Mouse (Mus musculus): ENCODE measurements at regions not wholly inside any gene's neighbourhood (a gene's known extent, or its start where the extent isn't known, plus 50 kb on each side); places are given as distances from the start of the nearest gene placed in this dataset.

DNA sequence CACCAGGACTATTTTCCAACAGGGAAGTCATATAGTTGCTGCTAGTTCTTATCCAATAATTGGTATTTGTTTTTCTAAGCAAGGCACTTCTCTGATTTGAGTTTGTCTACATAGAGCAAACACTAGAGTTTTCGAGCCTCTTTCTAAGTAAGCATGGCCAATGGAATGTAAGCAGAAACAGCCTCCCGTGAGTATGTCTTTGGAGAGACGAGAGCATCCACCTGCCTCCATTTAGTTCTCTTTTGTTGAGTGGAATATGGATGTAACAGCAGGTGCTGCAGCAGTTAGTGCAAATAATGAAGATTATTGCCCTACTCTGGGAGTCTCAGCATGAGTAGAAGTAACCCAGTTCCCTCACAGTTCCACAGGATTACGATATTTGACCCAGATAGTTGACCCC is 286.3 kb downstream of the 1500009L16Rik start:
- DNase-seq (ENCODE audit: low spot score in 2 of 2) = no peak
- intact Hi-C loops (cut with DNase I) = no loop called here

DNA sequence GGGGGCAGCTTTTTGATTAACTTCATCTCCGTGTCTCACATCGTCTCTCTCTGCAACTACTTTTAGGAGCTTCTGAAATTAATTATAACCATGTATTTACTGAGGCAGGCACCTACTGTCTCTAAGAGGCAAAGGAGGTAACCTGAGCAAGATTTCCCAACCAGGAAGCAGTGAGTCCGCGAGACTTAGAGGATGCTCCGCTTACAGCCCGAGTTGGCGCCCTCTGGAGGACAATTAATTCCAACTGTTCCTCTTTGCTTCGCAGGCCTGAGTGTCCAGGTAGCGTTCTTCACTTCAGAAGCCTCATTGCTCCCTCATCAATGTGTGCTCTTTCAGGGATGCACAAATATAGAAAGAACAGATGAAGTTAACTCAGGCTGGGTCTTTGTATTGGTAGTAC is 296.7 kb downstream of the 1500009L16Rik start:
- intact Hi-C loops (cut with DNase I) = loop anchor here (5.0 kb wide), 1 partner anchor 202 kb away; no protein-coding TSS in a partner anchor

GRCm38 (mm10) chr10:84020023-84020620 is 297.5 kb downstream of the 1500009L16Rik start:
- no peak for DNase-seq (ENCODE audit: low spot score in 2 of 2)
- intact Hi-C loops (cut with DNase I) = loop anchor here (5.0 kb wide), 1 partner anchor 417 kb away; no protein-coding TSS in a partner anchor

More for the DNA sequence above, 296.7 kb downstream of the 1500009L16Rik start:
- peak; percentile 34 to 41 for DNase-seq (ENCODE audit: low spot score in 2 of 2)

DNA sequence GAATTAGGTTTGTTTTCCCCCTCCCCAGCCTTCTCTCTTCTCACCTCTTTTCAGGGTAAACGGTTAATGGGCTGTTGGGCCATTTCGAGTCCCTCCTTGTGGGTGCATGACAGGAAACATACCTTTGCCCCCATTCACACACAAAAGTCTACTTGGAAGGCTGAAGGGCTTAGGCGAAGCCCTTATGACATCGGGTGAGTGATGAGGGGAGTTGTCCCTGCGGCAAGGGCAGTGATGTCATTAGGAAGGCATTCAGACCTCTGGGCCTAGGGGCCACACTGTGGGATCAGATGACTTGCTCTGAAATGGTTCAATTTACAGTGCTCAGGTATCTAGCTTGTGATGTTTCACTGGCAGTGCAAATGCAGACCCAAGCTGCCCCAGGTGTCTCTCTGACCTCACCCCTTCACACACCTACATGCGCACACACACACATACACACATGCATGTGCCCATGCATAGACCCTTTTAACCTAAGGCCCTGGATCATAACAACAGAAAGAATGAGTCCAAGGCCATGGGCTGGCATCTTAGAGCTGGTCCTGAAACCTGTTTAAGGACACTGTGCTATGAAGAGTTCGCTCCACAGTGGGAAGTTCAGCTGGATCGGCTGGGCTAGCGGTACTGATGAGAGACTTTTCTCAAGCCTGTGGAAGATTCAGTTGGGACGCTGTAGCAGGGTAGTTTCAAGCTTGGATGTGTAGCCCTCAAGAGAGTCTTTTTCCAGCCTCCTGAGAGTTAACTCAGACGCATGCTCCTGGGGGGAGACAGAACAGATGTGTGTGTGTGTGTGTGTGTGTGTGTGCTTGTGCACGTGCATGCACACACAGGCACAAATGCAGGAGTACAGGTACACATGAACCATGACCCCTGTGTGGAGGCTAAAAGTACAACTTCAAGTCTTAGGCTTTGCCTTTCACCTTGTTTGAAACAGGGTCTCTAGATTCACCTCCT is 298.8 kb downstream of the 1500009L16Rik start:
- DNase-seq (ENCODE audit: low spot score in 2 of 2) = no peak
- intact Hi-C loops (cut with DNase I) = loop anchor here (5.0 kb wide), 1 partner anchor 416 kb away; no protein-coding TSS in a partner anchor

DNA sequence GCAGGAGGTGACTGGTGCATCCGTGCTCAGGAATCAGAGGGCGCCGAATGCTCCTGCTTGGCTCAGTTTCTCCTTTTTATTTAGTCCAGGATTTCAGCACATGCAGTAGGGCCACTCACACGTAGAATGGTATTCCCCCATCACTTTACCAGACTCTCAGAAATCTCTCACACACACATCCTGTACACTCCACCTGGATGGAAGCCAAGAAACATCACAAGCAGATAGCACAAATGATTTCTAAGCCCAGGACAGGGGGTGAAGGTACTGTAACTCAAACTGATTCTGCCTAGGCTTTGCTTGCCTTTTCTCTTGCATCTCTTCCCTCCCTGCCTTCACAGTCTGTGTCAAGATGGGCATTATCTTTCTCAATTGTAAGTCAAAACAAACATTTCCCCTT is 301.6 kb downstream of the 1500009L16Rik start:
- intact Hi-C loops (cut with DNase I) = loop anchor here (5.0 kb wide), 1 partner anchor 413 kb away; no protein-coding TSS in a partner anchor
- no peak for DNase-seq (ENCODE audit: low spot score in 2 of 2)

GRCm38 (mm10) chr10:84024901-84025300 is 302.2 kb downstream of the 1500009L16Rik start:
- no peak for DNase-seq (ENCODE audit: low spot score in 2 of 2)
- intact Hi-C loops (cut with DNase I) = loop anchor here (5.0 kb wide), 1 partner anchor 412 kb away; no protein-coding TSS in a partner anchor

DNA sequence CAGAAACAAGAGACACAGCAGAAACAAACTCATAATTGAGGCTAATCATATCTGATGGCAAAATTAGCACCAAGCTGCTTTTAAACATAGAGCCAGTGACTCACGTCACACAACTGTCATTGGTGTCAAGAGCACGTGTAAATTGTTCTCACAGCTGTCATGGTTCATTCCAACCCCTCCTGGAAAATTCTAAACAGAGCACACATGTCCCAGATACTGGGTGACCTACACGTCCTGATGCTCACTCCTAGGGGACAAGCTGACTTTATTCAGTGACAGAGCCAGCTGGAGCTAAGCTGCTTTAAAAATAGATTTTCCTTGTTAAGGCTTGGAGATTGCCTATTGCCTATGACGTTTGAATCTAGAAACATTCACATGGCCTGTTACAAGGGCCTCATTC is 304.1 kb downstream of the 1500009L16Rik start:
- no peak for DNase-seq (ENCODE audit: low spot score in 2 of 2)
- intact Hi-C loops (cut with DNase I) = no loop called here

- no peak for DNase-seq (ENCODE audit: low spot score in 2 of 2)
- intact Hi-C loops (cut with DNase I) = no loop called here
Observed at GRCm38 (mm10) chr10:84036131-84036877, 313.6 kb downstream of the 1500009L16Rik start.

GRCm38 (mm10) chr10:84048706-84049105 is 326.0 kb downstream of the 1500009L16Rik start:
- DNase-seq (ENCODE audit: low spot score in 2 of 2) = no peak
- intact Hi-C loops (cut with DNase I) = no loop called here

GRCm38 (mm10) chr10:84052696-84053095 is 330.0 kb downstream of the 1500009L16Rik start:
- no peak for DNase-seq (ENCODE audit: low spot score in 2 of 2)
- intact Hi-C loops (cut with DNase I) = no loop called here

- peak in 1 of 2 experiments; percentile 29 for DNase-seq (ENCODE audit: low spot score in 2 of 2)
- intact Hi-C loops (cut with DNase I) = no loop called here
Observed at GRCm38 (mm10) chr10:84054551-84055336, 332.1 kb downstream of the 1500009L16Rik start.

- DNase-seq (ENCODE audit: low spot score in 2 of 2) = no peak
- intact Hi-C loops (cut with DNase I) = no loop called here
Observed at GRCm38 (mm10) chr10:84055402-84056167, 332.9 kb downstream of the 1500009L16Rik start.

DNA sequence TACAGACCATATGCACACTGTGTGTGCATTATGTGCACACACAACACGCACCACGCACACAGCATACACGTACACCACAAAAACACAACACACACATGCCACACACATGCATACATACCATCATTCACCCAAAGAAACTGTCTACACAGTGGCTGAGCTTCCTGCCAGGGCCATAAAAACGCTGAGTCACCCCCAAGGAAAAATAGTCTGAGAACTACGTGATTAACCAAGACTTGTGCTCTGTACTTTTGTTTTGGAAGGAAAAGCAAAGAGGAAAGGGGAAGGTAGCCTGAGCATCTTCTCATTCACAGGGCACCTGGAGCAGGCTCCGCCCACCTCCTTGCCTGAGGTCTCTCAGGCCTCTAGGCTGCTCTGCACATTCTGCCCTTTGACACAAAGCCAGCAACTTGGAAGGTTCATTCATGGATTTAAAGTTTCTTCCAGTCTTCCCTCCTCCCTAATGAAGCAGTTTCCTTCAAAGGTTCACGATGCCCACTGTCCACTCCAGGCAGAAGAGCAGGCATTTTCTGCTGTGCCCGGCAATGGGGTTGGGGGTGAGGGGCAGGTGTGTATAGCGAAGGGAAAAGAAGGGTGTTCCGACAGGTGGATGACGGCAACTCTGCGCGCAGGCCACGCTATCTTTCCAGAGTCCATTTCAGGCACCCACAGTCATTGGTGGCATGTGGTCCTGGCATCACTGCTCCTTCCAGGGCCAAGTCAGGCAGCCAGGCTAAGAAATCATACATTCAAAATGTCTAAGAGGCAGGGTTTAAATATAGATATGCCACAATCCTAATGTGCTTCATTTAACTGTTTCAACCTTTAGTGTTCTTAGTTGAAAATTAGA is 333.9 kb downstream of the 1500009L16Rik start:
- intact Hi-C loops (cut with DNase I) = no loop called here
- DNase-seq (ENCODE audit: low spot score in 2 of 2) = peak in 1 of 2 experiments; percentile 4

- intact Hi-C loops (cut with DNase I) = no loop called here
- no peak for DNase-seq (ENCODE audit: low spot score in 2 of 2)
Observed at GRCm38 (mm10) chr10:84058301-84058700, 335.6 kb downstream of the 1500009L16Rik start.

DNA sequence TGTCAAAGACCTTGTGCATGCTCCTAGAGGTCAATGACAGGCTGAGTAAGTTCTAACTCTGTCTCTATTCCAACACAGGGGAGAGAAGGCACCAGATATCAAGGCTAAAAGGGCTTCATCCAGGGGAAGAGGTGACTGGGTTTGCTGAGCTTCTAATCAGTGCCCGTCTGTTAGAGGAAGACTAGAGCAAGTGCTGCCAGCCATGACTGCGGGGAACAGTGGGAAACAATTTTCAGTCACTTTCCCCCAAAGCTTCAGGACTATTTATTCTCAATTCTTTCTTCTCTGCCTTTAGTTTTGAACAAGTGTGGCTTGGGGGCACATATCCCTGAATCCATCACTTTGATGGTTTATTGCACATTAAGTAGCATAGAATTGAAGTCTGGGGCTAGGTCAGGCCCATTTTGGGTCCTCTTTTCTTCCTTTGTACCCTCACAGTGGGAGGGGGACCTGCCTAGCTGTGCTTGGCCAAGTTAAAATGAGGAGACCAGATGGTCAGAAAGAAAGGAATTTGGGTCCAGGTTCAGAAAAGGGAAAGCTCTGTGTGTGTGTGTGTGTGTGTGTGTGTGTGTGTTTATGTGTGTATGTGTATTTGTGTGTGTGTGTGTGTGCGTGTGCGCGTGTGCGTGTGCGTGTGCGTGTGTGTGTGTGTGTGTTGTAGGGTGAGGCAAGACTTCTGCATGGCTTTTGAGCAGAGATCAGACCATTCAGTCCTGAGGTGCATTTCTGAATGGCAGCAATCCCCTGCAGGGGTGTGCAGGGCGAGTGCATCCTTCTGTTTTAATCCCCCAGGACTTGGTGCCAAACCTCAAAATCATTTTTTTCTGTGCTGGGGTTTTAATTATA is 337.2 kb downstream of the 1500009L16Rik start:
- intact Hi-C loops (cut with DNase I) = no loop called here
- DNase-seq (ENCODE audit: low spot score in 2 of 2) = no peak

GRCm38 (mm10) chr10:84060492-84061218 is 338.0 kb downstream of the 1500009L16Rik start:
- intact Hi-C loops (cut with DNase I) = no loop called here
- DNase-seq (ENCODE audit: low spot score in 2 of 2) = peak; percentile 73 to 79
